25 mouse cellular contexts compared by ENCODE assay signal in the genomic region with DNA sequence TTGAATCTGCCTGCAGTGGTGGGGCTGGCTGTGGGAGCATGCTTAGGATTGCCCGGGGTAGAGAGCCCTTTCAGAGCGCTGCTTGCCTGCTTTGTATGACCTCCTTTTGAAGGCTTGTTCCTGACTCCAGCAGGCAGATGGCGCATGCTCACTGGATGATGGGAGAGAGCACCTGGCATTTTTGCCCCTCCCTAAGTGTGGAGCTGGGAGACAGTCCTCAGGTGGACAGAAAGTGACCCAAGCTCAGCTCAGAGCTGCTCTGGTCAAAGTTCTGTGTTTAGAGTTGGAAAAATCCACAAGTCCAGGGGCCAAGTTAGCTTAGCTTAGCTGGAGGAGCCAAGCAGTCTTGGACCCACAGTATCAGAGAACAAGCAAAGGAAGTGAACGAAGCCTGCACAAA.
DNase-seq lines count a peak whose midpoint lies in the region; ATAC-seq and TF ChIP-seq lines count a peak whose summit lies in the region.
"Had no signal": no experiment of that assay in that cellular context is flagged by ENCODE, and none has a peak within 500 bp of the region (broad histone marks: within the 10 kb centered on the region; RNA-seq: fewer than 3 reads in every experiment).

No protein-coding gene starts in this region.

- H3K4me1 ChIP-seq in heart, embryonic 10.5 days = peaks cover 21% of the 10 kb centered on the region
- no peaks in the 10 kb centered on the region for H3K4me1 ChIP-seq in kidney, postnatal 0 days (replicated peaks; ENCODE audit: insufficient read depth, low read length)
- H3K4me1 ChIP-seq in liver, embryonic 12.5 days = 0 out of 2 replicates have a peak, but pooled peaks cover 7% of the 10 kb centered on the region
- H3K4me1 ChIP-seq: embryonic facial prominence, embryonic 13.5 days; kidney, embryonic 15.5 days; liver, embryonic 13.5 days; midbrain, embryonic 12.5 days had no signal

- H3K9me3 ChIP-seq in heart, embryonic 10.5 days = peaks cover 8% of the 10 kb centered on the region; the same call in 1 of the 2 replicates
- no peaks in the 10 kb centered on the region for H3K9me3 ChIP-seq in kidney, postnatal 0 days (replicated peaks; ENCODE audit: low read length)
- H3K9me3 ChIP-seq in liver, embryonic 12.5 days (replicated peaks) = peaks cover 6% of the 10 kb centered on the region; the same call in 1 of the 2 replicates
- H3K9me3 ChIP-seq: forebrain, embryonic 15.5 days; hindbrain, embryonic 15.5 days; kidney, embryonic 15.5 days; limb, embryonic 10.5 days; liver, embryonic 13.5 days had no signal

- H3K27ac ChIP-seq in heart, embryonic 10.5 days = no peak overlapping the region
- no peak overlapping the region for H3K27ac ChIP-seq in kidney, postnatal 0 days
- H3K27ac ChIP-seq in liver, embryonic 12.5 days = no peak overlapping the region
- H3K27ac ChIP-seq: embryonic facial prominence, embryonic 13.5 days; forebrain, embryonic 15.5 days; hindbrain, embryonic 15.5 days; kidney, embryonic 15.5 days; left cerebral cortex, adult 2 months; liver, embryonic 13.5 days; midbrain, embryonic 12.5 days; neural tube, embryonic 13.5 days had no signal

- DNase-seq in heart, embryonic 10.5 days (ENCODE audit: low spot score) = peak; percentile 71
- DNase-seq in heart, postnatal 14 days = no peak
- DNase-seq in kidney, postnatal 0 days (ENCODE audit: low spot score) = no peak
- no peak for DNase-seq in kidney, postnatal 14 days
- peak; percentile 20 for DNase-seq in ES-CJ7 (ENCODE audit: low read depth, low spot score)
- DNase-seq in layer of hippocampus, adult 8-10 months (ENCODE audit: low spot score in 2 of 2) = no peak
- DNase-seq in layer of hippocampus, adult 9-11 months = no peak
- DNase-seq: adrenal gland, postnatal 14 days; B cell, adult 2 months; cerebellum, adult 11 months; cerebellum, postnatal 10 days; liver, embryonic 13.5 days; spleen, adult 18-20 months; thymus, postnatal 36 days had no signal

- no peak for ATAC-seq in kidney, postnatal 0 days (replicated peaks; ENCODE audit: low FRiP score, low read depth)
- ATAC-seq in liver, embryonic 12.5 days = peak; percentile 44; the same call in 1 of the 2 replicates
- ATAC-seq: forebrain, embryonic 15.5 days; intestine, postnatal 0 days; Patski had no signal

- no peak overlapping the region for H3K4me3 ChIP-seq in heart, embryonic 10.5 days
- no peak overlapping the region for H3K4me3 ChIP-seq in kidney, postnatal 0 days (replicated peaks; ENCODE audit: low read depth, low read length)
- no peak overlapping the region for H3K4me3 ChIP-seq in liver, embryonic 12.5 days
- H3K4me3 ChIP-seq: embryonic facial prominence, embryonic 13.5 days; forebrain, embryonic 15.5 days; hindbrain, embryonic 15.5 days; kidney, embryonic 15.5 days; left cerebral cortex, adult 2 months; limb, embryonic 10.5 days; liver, embryonic 13.5 days; midbrain, embryonic 12.5 days; neural tube, embryonic 13.5 days had no signal

- no peak overlapping the region for H3K9ac ChIP-seq in kidney, postnatal 0 days (ENCODE audit: low read depth, low read length)
- no peak overlapping the region for H3K9ac ChIP-seq in liver, embryonic 12.5 days
- H3K9ac ChIP-seq: embryonic facial prominence, embryonic 13.5 days; forebrain, embryonic 15.5 days; hindbrain, embryonic 15.5 days; kidney, embryonic 15.5 days; liver, embryonic 13.5 days; midbrain, embryonic 12.5 days; neural tube, embryonic 13.5 days had no signal

- intact Hi-C loops in heart, postnatal 14 days (cut with DNase I) = no loop called here

- no peaks in the 10 kb centered on the region for H3K27me3 ChIP-seq in heart, embryonic 10.5 days (ENCODE audit: insufficient read depth, poor library complexity, severe bottlenecking)
- H3K27me3 ChIP-seq in kidney, postnatal 0 days (ENCODE audit: insufficient read depth, low read length) = no peaks in the 10 kb centered on the region
- H3K27me3 ChIP-seq in liver, embryonic 12.5 days (replicated peaks) = no peaks in the 10 kb centered on the region
- H3K27me3 ChIP-seq: embryonic facial prominence, embryonic 13.5 days; forebrain, embryonic 15.5 days; hindbrain, embryonic 15.5 days; kidney, embryonic 15.5 days; liver, embryonic 13.5 days; midbrain, embryonic 12.5 days; neural tube, embryonic 13.5 days; Patski had no signal

- 90% methylated on average over 4 of the region's 4 CpGs for whole genome bisulfite sequencing in heart, embryonic 10.5 days
- WGBS in kidney, postnatal 0 days = 97% methylated on average over 4 of the region's 4 CpGs
- 86% methylated on average over 4 of the region's 4 CpGs for WGBS in liver, embryonic 12.5 days (ENCODE audit: insufficient replicate concordance)

- H3K36me3 ChIP-seq in heart, embryonic 10.5 days = peaks cover 4% of the 10 kb centered on the region; the same call in 1 of the 2 replicates
- no peaks in the 10 kb centered on the region for H3K36me3 ChIP-seq in kidney, postnatal 0 days (ENCODE audit: insufficient read depth, low read length)
- no peaks in the 10 kb centered on the region for H3K36me3 ChIP-seq in liver, embryonic 12.5 days
- H3K36me3 ChIP-seq: embryonic facial prominence, embryonic 13.5 days; forebrain, embryonic 15.5 days; hindbrain, embryonic 15.5 days; kidney, embryonic 15.5 days; limb, embryonic 10.5 days; liver, embryonic 13.5 days; midbrain, embryonic 12.5 days; neural tube, embryonic 13.5 days had no signal

- H3K4me2 ChIP-seq in kidney, postnatal 0 days (ENCODE audit: low read length) = no peak overlapping the region
- no peak overlapping the region for H3K4me2 ChIP-seq in liver, embryonic 12.5 days
- H3K4me2 ChIP-seq: embryonic facial prominence, embryonic 13.5 days; forebrain, embryonic 15.5 days; hindbrain, embryonic 15.5 days; kidney, embryonic 15.5 days; liver, embryonic 13.5 days; midbrain, embryonic 12.5 days; neural tube, embryonic 13.5 days had no signal

- TF ChIP-seq CTCF in kidney, postnatal 0 days (IDR thresholded peaks at IDR 0.05; ENCODE audit: low read depth) = peak; percentile 13; the same call in 1 of the 2 replicates

Comparison
In these comparisons a context has a peak if more than half of its experiments do, and no peak if none do; other contexts are left out.
1. DNase-seq: peak in heart, embryonic 10.5 days (single experiment) and ES-CJ7 (single experiment); none in heart, postnatal 14 days (0 of 2), kidney, postnatal 0 days (single experiment), kidney, postnatal 14 days (single experiment), layer of hippocampus, adult 8-10 months (0 of 2) and layer of hippocampus, adult 9-11 months (single experiment).